Mouse (Mus musculus): Measurements from ENCODE around the gene Amfr. TPM values are rescaled to one million over a fixed set of nuclear protein-coding genes. Genes with fewer than 3 reads are reported as not detected.

Amfr gene
- total RNA-seq, 4 experiments from 2014 or later: 126 to 136 (median 132) TPM

GRCm38 (mm10) chr8:93981679-93982215 is 30.9 kb downstream of the Amfr start:
- no peak for DNase-seq (ENCODE audit: low spot score in 2 of 2)

DNA sequence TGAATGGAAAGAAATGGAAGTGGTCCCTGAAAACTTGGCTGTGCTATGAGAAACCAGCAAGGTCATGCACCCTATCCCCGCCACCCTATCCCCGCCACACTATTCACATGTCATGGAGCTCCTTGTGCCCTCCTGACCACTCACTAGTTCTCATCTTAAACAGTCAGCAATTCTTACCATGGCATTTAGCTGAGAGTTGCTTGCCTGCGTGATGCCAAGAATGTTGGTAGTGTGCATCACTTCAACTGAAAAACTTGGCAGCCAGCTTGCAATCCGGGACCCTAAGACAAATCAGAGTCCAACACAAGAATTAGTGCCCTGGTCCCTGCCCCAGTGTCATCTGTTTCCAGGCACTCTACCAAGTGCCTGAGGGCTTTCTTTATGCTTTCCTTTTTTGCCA is 32.5 kb downstream of the Amfr start:
- no peak for DNase-seq (ENCODE audit: low spot score in 2 of 2)

DNA sequence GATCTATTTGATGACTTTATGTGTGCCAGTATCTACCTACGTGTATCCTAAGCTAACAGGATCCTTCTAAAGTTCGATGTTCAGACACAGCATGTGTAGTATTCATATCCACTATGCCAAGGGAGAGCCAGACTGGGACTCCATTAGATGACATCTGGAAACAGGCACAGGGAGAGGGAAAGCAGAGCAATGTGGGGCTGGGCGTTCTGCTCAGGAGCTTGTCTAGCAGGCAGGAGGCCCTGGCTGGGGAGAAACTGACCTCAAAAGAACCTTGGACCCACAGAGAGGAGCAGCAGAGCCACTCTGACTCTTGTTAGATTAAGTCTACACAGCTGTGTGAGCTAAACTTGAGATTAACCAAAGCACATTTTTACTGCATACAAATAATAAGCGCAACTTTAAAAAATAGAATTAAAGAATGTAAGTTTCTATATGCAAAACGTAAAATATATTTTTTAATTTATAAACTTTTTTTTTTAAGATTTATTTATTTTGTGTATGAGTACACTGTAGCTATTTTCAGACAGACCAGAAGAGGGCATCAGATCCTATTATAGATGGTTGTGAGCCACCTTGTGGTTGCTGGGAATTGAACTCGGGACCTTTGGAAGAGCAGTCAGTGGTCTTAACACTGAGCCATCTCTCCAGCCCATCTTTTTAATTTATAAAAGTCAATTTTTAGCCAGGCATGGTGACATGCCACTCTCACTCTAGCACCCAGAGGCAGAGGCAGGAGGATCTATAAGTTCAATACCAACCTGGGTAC is 36.0 kb downstream of the Amfr start:
- DNase-seq (ENCODE audit: low spot score in 2 of 2): no peak

DNA sequence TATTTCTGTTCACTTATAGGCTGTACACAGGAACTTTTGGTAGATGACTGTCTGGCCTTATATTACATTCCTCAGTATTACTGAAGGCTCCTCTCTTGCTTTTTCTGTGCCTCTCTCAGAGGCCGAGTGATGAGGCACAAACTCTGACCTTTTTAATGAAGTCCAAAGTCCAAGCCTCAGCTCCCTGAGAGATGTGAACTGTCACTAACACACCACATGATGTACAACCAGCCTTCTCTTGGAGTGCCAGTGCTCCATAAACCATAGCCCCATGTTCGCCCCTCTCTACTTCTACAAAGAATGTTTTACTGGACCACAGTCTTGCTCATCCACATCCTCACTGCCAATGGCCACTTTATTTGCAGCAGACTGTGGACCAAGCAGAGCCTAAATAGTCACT is 37.3 kb downstream of the Amfr start:
- no peak for DNase-seq (ENCODE audit: low spot score in 2 of 2)

DNA sequence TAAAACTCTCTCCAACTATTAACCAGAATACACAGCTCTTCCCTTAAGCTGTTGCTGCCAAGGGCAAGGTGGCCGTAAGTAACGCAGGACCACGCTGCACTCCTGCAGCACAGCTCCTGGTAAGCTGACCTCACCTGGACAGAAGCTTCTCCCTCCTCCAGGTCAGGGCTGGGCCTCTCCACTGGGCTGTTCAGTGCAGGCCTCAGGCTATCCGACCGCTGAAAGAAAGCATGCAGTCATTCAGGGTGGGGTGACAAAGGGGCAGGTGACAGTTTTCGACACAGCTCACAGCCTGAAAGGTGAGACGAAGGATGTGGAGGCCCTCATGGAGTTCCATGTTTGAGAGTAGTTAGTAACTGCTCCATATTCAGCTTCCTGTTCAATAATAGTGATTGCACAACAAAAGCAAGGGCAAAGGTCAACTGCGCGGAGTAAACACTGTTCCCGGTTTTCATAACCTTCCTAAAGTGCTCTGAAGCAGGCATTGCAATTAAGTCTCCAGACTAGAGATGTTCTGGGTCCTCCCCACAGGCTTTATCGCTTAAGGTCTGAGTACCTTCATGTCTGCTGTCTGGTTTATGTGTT is 37.9 kb downstream of the Amfr start:
- DNase-seq (ENCODE audit: low spot score in 2 of 2): no peak

DNA sequence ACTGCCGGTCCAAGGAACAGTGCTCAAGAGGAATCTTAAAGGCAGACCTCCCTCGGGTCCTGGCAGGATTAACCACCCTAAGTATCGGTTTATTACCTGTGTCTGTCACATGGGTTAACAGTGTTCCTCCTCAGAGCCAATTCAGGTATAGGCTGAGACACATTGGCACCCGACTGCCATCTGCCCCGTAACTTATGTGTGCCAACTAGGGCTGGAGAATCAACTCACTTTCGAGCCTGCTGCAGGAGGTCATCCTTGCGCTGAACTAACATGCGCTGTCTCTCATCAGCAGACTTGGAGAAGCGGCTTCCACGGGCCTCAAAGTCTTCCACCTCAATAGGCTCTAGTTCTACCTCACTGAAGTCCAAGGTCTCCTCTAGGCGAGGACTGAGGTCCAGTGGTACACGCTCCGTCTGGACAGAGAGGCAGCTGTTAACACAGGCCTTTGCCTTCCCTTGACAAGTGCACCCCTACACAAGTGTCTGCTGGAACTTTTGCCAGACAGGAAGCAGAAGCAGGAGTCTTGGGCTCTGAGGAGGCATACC is 38.7 kb downstream of the Amfr start:
- no peak for DNase-seq (ENCODE audit: low spot score in 2 of 2)

DNA sequence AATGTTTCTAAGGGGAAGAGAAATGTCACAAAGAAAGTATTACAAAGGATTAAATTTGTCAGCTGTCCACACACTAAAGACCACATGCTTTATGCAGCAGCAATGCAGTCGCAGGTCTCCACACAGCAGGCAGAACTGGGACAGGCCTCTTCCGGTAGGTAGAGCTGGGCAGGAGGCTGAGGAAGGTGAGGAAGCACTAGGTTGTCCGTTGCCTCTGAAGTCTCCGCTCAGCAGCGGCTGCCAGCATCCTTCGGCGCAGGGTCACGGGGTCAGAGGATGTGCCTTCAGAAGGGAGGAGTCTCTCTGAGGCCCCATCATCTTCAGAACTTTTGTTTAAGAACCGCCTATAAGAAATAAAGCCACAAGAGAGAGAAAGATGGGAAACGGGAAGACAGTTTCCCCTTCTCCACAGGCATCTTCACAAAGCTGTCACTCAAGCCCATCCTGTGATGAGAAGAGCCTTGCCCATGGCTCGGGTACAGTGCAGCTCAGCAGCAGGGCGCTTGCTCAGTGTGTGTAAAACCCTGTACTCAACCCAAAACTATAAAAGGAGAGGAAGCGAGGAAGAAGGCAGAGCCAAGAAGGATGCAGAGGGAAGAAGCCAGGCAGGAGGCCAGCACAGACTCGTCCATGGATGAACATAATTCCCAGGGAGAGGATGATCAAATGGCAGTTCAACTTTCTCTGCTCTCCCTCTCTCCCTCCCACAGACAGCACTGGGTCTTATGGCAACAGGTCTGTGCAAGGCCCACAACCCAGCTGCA is 39.5 kb downstream of the Amfr start:
- no peak for DNase-seq (ENCODE audit: low spot score in 2 of 2)

DNA sequence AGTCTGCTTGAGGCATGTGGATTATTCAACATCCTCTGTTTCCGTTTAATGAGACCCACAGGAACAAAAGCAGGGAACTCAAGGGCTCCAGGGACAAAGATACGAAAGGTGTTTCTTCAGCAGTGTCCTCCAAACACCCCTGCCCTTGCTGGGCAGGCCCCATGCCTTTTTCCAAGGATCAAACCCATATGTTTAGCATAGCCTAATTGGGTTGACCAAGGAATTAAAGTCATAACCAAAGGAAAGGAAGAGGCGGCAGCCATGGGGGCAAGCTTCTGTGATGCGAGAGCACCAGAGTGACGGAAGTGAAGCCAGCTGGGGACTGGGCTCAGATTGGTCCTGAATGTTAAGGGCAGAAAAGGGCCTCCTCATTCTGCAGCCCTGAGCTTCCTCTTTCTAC is 40.4 kb downstream of the Amfr start:
- no peak for DNase-seq (ENCODE audit: low spot score in 2 of 2)

DNA sequence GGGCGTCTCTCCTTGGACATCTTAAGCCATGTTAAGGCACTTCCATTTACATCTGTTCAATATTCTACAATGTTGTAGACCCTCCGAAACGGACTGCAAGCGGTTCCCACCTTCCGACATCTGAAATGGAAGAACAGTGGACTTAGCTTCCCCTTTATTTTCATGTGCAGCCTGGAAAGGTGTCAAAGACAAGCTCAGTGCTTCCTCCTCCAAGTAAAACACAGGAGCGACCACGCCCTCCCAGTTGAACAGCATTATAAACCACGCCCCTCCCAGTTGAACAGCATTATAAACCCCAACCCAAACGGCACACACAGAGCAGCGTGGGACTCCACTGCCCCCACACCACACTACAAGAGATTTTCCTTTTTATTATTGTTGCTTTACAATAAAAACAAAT is 41.2 kb downstream of the Amfr start:
- no peak for DNase-seq (ENCODE audit: low spot score in 2 of 2)

- DNase-seq (ENCODE audit: low spot score in 2 of 2): no peak
Measured at GRCm38 (mm10) chr8:93969626-93970340, 42.9 kb downstream of the Amfr start.

- DNase-seq (ENCODE audit: low spot score in 2 of 2): no peak
Measured at GRCm38 (mm10) chr8:93968293-93968692, 44.3 kb downstream of the Amfr start.

DNA sequence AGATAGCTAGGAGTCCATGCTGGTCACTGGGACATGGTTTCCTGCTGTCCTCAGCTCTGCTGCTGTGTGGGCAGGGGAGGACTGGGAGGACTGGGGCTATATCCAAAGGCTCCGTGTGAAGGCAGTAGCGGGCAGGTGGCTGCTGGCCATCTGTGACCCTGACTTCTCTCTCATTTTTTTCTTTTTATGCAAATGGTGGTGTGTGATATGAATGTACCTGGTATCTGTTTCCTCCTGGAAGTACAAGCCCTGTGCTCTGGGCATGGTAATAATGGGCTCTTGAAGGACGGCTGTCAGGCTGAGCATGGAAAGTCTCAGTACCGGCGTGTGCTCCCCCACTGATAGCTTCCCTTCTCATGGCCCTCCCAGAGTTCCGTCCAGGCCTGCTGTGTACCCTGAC is 51.7 kb downstream of the Amfr start:
- no peak for DNase-seq (ENCODE audit: low spot score in 2 of 2)

DNA sequence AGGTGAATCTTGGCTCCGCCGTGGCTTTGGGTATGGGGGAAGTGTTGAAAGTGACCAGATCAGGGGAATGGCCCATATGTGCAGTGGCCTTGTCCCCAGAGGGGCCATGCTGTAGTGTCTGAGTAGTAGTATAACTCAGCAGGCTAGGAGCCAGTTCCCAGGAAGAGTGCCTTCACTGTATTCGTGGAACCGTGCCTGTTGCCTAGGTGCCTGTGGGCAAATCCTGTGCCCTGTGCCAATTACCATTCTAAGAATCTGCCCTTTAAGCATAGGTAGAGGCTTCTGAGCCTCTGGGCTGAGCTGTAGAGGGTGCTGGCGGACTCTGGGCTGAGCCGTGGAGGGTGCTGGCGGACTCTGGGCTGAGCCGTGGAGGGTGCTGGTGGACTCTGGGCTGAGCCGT is 54.2 kb downstream of the Amfr start:
- no peak for DNase-seq (ENCODE audit: low spot score in 2 of 2)

- no peak for DNase-seq (ENCODE audit: low spot score in 2 of 2)
Measured at GRCm38 (mm10) chr8:93952511-93952910, 60.1 kb downstream of the Amfr start.

DNA sequence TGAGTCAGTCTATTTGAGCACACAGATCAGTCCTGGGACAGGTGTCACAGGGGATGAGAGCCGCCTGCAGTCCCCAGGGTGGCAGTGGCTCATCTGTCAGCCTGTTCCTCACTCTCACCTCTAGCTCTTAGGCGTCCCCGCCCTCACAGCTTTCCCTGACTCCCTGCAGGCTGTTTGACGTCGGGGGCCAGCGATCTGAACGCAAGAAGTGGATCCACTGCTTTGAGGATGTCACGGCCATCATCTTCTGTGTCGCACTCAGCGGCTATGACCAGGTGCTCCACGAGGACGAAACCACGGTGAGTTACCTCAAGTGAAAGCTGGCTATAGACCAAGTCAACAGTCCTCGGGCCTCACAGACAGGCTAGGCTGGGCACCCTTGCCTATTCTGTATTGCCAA is 62.5 kb downstream of the Amfr start:
- DNase-seq (ENCODE audit: low spot score in 2 of 2): no peak

GRCm38 (mm10) chr8:93946397-93946796 is 66.2 kb downstream of the Amfr start:
- DNase-seq (ENCODE audit: low spot score in 2 of 2): no peak

- DNase-seq (ENCODE audit: low spot score in 2 of 2): no peak
Measured at GRCm38 (mm10) chr8:93945781-93946180, 66.9 kb downstream of the Amfr start.

GRCm38 (mm10) chr8:93941636-93942054 is 71.0 kb downstream of the Amfr start:
- peak in 1 of 2 experiments; percentile 55 for DNase-seq (ENCODE audit: low spot score in 2 of 2)

DNA sequence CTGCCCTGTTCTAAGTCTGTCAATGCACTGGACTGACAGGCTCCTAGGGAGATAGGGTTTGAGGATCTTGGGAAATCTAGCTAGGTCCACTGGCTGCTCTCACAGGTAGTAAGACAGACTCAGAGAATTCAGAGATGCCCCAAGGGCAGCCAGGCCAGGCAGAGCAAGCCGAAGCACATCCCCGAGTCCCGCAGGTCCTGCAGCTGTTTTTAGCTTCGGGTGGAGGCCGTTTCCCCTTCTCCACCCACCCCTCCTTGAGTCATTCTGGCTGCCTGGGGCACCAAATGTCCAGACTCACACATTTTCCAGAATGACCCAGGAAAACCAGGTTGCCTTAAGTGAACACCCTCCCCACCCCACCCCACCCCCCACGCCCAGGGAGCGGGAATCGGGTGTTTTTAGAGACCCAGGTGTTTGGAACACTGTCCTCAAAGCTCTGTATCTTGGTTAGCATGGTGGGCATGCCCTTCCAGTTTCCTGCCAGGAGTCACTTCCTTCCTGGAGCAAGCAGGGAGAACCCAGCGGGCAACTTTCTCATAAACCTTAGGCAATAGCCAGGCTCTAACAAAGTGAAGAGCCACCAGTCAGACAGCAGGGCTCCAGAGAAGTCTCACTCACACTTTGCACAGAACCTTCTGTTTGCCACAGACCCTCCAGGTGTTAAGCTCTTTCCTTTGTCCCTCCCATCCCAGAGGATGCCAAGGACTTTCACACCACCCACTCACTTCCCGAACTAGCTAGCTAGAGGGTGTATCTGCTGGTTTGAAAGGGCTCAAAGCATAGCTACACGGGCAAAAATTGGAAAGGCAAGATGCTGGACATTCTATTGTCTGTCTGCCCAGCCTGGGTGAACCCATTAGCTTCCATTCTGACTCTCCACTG is 71.9 kb downstream of the Amfr start:
- no peak for DNase-seq (ENCODE audit: low spot score in 2 of 2)

DNA sequence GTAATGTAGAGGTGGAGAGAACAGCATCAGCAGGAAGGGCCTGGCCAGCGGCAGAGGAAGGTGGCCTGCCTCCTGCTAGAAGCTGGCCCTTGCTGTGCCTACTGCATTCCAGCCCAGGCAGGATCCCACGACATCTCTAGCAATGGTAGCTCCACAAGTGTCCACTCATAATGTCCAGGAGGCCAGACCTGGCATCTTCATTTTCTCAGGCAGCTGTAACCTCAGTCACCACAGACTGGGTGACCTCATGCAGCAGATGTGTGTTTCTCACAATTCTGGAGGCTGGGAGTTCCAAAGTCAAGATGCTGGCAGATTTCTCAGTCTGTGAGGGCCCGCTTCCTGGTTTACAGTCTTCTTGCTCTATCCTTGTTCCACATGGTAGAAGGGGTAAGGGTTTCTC is 74.4 kb downstream of the Amfr start:
- DNase-seq (ENCODE audit: low spot score in 2 of 2): no peak
